Mouse (Mus musculus) urinary bladder, postnatal 14 days (tissue): Measurements from ENCODE around the gene Hes7.
"Not testable (repeated sequence)": the region's sequence is repeated elsewhere in the genome, so short reads cannot be mapped to it uniquely, and the experiment has no call there.

ENCODE experiments used
- DNase-seq: peaks from one replicate; pipeline ENCODE4 v3.0.0; 2021; ENCODE audit warnings: low spot score

Hes7 gene

DNA sequence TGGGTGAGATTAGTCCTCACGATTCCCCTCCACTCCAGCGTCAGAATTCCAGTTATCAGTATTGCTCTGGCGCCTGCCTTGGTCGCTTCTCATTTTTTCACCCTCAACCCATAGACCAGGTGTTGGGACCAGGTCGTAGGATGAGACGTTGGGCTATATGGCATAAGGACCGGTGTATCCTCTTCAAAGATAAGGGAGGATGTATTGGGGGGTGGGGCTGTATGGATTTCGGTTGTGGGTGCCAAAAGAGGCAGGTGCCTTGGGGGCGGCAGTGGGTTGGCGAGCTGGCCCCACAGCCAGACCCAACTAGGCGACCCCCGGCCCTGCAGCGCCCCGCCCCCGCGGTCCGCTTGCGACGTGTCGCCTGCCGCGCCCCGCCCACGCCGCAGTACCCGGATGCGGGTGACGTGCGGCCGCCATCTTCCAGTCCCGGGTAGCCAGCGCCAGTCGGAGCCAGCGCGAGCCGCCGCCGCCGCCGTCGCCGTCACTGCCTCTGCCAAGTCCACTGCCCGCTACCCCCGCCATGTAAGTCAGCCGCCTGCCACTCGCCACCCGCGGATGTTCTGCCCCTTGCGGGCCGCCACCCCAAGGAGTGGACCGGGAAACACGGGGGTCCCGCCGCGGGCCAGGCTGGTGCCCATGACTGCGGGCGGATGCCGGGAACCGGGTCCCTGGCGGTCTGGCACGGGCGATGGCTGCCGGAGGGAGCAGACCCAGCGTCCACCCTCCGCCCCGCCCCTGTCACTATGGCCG lies 31.9 kb upstream of the Hes7 start, which contains the start of gene Vamp2:
Gene Vamp2, plus strand, starts transcription at position 388 of the 753 bp plus-strand sequence.
- DNase-seq, result peak; percentile 90

DNA sequence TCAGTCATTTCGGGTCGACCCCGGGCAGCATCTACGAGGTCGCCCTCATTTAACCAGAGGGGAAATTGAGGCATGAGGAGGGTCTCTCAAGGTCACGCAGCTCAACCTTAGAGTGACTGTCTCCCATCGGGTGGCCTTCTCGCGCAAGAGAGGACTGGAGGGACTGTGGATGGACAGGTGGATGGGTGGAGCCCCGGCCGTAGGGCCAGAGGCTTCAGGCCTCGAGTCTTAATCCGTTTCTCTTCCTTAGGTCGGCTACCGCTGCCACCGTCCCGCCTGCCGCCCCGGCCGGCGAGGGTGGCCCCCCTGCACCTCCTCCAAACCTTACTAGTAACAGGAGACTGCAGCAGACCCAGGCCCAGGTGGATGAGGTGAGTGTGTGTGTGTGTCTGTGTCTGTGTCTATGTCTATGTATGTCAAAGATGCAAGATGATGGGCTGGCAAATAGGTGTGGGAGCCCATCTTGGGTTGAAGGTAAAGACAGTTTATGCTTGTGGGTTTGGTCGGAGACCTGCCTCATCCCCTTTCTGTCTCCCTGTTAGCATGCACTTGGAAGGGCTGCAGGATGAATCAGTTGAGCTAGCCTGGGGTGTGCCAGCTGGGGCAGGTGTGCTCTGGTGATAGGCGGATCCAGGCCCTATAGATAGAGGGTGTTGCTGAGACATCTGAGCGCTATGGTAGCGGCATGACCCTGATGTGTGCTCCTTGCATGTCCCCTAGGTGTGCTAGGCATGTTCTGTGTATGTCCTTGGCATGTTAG lies 31.2 kb upstream of the Hes7 start:
- DNase-seq, result no peak

DNA sequence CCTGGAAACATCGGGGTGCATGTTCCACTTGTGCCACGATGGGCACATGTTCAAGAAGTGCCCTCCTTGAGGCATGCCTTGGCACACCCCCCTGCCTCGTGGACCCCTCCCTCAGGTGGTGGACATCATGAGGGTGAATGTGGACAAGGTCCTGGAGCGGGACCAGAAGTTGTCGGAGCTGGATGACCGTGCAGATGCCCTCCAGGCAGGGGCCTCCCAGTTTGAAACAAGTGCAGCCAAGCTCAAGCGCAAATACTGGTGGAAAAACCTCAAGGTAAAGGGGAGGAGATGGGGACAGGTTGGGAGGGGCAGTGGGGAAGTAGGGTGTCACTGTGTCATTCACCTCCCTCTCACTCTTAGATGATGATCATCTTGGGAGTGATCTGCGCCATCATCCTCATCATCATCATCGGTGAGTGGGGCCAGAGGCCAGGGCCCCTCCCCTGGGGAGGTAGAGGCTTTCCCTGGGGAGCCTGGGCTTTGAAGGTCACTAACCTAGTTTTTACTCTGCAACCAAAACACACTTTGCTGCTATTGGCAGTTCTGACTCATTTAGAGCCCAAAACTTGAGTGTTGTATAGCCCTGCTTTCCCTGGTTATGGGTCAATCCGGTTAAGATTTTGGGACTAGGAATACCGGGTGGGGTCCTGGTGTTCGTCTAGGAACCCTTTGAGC lies 30.5 kb upstream of the Hes7 start:
- no peak for DNase-seq

DNA sequence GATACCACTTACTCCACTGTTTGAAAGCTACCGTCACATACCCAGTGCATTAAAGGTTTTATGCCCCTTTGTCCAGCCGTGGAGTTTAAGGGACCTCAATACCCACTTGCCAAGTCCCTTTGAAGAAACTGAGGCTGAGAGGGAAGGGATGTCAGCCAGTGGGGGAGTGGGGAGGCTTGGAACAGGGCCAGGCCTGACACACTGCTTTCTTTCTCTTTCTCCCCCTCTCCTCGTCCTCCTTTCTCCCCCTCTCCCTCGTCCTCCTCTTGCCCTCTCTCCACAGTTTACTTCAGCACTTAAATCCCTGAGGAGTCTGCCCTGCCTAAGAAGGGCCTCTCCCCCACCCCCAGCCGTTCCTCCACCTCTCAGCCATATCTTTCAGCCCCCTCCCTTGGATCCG lies 29.8 kb upstream of the Hes7 start:
- DNase-seq, result no peak

DNA sequence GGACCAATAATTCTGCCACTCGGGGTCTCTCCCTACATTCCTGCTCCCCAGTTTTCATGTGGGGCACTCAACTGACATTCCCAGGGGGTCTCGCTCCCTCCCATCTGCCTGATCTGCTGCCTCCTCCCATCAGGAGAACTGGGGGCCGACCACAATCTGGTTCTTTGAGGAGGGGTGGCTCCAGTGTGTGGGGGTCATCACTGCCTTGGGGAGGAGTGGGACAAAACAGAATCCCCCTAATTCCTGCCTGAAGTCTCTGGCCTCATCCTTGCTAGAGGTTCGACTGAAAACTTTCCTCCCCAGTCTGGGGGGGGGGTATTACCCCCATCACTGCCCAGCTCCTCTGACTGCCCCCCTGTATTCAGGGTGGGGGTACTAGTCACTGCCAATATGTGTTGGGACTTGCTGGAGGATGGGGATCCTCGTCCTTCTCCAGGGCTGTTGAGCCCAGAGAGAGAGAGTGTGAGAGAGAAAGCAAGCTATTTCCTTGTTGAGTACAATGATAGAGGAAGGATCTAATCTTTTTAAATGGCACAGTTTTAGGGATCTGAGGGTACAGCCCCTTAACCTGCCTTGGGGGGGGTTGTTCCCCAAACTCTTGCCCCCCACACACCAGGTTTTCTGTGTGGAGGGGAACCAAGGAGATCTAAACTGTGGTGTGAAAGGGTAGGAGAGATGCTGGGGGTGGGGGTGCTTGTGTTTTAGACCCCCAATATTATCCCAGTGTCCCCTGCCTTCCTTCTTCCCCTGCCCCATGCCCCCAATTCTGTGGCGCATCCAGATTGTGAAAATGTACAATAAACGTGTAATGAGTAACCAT lies 28.4 kb upstream of the Hes7 start:
- no peak for DNase-seq

DNA sequence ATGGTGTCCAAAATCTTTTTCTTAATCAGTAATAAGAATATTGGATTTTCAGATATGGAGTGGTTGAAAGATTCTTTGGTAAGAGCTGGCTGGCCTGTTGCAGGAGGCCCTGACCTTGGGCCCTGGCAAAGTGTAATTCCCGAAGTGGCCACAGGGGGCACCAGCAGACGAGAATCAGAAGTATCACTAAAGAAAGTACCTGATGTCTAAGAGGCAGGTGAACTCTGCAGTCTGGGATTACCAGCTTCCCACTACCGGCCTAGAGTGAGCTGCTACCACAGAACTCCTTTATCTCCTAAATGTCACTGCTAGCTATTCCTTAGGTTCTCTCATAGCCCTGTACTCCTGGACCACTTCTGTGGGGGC lies 27.8 kb upstream of the Hes7 start:
- DNase-seq, result peak; percentile 92

DNA sequence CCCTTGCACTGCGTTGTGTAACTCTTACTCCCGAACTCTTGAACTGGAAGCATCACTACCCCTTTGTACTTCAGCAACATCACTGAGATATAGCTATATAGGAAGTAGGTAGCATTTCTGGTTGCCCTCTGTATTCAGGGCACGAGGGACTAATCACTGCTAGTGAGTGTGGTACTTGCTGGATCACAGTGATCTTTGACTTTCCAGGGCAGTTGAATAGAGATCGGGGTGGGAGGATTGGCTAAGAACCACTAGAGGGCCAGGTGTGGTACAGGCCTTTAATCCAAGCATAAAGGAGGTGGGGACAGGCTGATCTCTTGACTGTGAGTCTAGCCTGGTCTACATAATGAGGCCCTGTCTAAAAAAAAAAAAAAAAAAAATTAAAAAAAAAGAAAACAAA lies 27.3 kb upstream of the Hes7 start:
- DNase-seq, result no peak

DNA sequence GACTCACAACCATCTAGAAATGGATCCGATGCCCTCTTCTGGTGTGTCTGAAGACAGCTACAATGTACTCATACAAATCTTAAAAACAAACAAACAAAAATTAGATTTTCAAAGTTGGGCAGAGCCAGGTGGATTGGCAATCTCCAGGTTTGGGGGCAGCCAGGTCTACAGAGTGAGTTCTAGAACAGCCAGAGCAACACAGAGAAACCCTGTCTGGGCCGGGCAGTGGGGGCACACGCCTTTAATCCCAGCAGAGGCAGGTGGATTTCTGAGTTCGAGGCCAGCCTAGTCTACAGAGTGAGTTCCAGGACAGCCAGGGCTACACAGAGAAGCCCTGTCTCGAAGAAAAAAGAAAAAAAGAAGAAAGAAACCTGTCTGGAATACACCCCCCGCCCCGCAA lies 26.3 kb upstream of the Hes7 start:
- DNase-seq, result not testable (repeated sequence)

DNA sequence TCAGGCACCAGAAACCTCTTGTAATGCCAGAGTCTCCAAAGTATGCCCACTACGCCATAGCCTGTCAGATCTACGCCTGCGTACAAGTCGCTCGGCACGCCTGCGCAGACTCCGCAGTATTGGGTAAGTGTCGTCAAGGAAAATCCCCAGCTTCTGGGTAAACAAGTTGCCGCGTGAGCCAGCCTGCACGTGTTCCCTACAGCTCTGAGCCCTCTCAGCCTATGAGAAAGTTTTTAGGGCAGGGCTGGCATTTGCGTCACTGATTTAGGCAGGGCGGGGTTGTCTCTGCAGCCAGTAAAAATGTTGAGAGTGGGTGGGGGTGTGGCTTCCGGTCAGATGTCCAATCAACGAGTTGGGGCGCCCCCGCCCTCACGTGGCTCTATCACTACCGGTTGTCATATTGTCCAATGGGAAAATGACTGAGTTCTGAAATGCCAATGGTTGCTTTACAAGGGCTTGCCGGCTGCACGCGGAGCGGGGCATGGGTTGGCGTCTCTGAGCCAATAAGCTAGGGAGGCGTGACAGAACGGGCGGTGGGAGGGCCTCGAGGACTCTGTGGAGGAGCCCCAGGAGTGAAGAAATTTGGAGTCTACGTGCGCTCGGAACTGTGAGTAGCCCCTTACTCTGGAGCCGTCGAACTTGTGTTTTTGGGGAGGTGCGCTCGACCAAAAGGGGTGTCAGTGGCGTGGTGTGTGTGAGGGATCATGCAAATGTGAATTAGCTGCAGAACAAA lies 25.3 kb upstream of the Hes7 start, which contains the start of gene Per1:
Gene Per1, plus strand, starts transcription at position 521 of the 733 bp plus-strand sequence.
- DNase-seq, result peak; percentile 99

DNA sequence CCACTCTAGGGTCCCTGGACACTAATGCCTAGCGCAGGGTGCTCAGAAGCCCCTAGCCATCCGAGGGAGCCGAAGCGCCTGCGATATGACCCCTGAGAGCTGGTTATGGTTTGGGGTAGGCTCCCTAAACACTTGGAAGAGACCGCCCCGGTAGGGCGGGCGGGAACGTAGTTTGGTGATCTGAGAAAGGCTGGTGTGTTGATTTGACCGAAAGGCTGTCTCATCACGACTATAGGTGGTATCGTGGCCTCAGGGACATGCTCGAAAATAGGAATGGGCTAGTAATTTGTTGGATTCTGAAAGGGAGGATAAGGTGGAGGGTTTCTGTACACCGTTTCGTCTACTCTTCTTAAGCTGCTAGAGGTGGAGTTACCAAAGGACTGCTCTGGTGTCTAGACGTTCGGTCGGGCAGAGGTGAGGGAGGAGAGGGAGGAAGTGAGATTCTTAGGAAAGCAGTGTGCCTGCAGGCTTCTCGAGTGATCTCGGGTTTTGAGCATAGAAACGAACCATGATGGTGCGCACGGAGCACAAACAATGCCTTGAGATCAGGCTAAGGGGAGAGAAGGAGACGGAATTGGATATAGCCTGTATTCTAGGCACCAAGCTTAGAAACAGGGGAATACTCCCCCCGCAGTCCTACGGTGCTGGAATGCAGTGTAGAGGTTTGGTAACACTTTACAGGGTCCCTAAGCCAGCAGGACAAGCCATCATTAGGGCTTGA lies 24.5 kb upstream of the Hes7 start:
- no peak for DNase-seq

DNA sequence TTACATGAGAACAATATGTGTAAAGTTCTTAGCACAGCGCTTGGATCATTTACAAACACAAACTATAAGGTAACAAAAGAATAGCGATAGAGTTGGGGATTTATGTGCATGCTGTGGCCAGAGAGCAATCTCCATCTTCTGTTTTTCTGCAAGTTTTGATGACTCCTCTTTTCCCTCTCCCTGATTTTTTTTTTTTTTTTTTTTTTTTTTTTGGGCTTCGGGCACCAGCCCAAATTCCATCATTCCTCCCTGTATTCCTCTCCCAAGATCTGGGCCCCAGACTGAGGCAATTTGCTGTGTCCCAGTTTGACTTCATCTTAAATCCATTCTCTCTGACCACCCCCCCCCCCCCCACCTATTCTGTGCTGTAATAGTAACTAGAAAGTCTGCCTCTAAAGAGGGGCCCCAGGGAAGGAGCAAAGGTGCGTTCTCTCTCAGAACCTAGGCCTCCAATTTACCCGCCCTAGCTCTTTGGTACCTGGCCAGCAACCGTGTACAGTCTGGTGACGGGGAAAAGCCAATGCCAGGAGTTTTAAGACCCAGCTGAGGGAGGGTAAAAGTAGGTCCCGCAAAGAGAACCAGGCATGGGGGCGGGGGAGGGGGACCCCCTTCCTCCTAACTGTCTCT lies 23.7 kb upstream of the Hes7 start:
- DNase-seq, result no peak

DNA sequence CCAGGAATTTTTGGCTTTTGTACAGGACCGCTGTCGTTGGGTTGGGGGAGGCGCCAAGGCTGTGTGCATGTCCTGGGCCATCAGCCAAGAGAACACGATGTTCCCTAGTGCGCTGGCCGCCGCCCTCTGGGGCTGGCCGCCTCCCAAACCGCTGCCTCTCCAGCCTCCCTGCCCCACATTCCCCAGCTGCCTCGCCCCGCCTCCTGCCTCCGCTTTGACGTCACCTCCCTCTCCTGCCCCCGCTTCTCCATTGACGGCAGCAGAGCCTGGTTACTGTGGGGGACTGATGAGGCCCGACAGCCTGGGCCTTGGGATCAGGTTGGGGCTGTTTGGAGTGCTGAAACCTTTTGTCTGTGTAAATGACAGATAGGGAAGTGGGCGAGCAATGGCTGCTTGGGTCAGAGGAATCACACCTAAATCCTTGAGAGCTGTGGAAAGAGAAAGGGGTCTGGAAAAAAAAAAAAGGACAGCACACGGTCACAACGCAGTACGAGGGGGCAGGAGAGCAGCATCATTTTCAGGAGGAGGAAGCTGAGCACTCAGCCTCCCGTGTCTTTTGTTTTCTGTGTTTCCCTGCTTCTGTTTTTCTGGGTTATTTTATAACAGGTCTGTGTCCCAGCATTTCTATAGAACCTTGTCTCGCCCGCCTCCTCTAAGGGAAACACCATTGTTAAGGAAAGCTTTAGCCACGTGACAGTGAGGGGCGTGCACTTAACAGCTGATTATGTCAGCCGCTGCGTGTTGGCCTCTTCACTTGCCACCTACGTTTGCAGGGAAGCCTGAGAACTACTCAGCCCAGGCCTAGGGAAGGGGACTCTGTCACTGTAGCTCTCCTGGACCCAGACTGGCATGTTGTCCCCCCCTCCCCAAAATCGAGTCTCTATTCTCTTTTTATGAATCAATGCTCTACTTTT lies 23.0 kb upstream of the Hes7 start:
- DNase-seq, result peak; percentile 100

DNA sequence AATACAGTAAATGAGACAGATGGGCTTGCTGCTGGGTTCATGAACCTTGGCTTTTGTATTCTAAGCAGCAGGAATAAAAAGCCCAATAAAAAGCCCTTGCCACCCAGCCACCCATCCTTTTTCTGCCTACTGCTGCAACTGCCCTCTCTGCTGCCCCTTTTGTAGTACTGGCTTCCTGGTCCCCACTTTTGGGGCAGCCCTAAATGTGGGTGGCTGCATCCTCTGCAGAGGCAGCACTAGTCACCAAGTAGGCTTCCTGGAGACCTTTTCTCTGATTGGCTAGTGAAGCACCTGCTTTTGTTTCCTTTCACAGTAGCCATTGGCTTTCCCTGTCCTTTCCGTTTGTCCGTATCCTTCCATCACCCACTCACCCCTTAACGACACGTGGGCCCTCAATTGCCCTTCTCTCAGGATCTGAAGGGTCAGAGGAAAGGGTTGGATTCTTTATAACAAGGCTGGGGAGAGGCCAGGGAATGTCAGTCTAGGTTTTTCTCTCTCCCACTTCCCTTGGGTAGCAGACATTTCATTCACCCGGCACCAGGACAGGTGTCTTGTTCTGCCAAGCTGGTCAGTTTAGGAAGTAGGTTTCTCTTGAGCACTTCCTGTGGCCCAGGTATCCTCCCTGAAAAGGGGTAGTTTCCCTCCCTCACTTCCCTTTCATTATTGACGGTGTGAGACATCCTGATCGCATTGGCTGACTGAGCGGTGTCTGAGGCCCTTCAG lies 22.0 kb upstream of the Hes7 start:
- DNase-seq, result no peak

DNA sequence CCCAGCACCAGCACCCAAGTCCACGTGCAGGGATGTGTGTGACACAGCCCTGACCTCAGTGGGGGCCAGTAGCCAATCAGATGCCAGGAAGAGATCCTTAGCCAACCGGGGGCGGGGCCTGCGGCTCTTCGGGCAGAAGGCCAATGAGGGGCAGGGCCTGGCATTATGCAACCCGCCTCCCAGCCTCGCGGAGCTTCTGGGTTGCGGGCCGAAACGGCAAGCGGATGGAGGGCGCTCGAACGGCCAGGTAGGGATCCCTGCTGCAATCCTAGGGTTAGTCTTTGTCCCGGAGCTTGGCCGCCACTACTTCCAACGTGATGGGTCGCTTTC lies 21.5 kb upstream of the Hes7 start:
- DNase-seq, result peak; percentile 97

DNA sequence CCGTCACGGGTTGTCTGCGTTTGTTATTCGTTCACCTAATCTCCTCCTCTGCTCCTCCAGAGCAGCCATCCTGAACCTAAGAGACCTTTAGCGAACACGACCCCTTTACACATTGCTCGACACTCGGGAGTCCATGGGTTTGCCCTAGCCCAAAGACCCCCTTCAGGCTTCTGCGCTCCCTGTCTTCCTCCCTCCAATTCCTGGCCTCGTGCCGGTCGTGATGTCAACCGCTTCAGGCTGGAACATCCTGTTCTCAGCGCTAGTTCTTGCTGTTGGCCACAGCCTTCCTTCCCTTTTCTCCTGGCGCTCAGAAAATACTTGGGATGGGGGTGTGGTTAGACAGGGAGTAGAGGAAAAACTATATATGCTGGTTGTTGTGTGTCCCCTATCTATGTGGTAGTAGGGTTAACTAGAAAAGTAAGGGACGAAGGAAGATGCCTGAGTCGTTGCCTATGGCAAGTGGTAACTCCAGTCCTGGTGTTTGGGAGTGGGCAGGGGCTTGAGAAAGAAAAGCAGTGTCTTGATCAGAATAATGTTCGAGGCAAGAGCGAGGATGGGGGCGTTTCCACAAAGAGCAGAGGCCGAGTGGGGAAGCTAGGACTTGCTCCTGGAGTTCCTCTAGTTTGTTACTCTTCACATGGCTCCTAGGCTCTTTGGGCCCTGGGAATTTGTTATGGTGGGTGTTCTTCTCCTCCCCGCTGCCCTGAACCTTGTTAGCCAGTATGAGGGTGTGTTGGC lies 20.9 kb upstream of the Hes7 start:
- peak; percentile 92 for DNase-seq

DNA sequence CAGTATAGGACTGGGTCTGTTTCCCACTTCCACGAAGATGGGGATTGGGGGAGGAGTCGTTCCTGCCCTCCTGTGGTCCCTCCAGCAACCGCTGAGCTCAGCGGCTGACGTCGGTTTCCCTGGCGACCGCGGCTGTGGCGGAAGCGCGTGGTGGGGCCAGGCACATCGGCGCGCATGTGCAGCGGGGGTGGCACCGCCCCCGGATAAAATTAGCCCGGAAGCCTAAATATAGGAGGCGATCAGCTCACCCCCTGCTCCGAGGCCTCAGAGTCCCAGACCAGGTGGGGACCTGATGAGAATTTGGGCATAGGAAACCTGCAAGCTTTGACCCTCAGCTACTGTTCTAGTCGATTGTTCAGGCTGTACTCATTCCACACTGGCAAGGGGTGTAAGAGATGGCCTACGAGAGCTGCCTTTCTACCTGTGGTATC lies 20.3 kb upstream of the Hes7 start:
- peak; percentile 94 for DNase-seq

DNA sequence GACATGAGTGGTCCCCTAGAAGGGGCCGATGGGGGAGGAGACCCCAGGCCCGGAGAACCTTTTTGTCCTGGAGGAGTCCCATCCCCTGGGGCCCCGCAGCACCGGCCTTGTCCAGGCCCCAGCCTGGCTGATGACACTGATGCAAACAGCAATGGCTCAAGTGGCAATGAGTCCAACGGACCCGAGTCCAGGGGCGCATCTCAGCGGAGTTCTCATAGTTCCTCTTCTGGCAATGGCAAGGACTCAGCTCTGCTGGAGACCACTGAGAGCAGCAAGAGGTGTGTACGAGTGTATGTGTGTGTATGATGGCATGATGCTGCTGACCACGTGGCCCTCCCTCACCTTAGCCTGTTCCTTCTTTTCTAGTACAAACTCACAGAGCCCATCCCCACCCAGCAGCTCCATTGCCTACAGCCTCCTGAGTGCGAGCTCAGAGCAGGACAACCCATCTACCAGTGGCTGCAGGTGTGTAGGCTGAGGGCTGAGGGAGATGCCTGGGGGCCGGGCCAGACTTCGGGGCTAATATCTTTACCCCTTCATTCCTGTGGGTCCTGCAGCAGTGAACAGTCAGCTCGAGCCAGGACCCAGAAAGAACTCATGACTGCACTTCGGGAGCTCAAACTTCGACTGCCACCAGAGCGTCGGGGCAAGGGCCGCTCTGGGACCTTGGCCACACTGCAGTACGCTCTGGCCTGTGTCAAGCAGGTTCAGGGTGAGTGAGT lies 19.4 kb upstream of the Hes7 start:
- DNase-seq, result no peak
